Mouse (Mus musculus) brain, embryonic 14.5 days (tissue): ENCODE measurements at regions not wholly inside any gene's neighbourhood (a gene's known extent, or its start where the extent isn't known, plus 50 kb on each side); places are given as distances from the start of the nearest gene placed in this dataset.

Source experiments
- CTCF ChIP-seq: fragments of 200-500 bp; IDR thresholded peaks from 2 replicates; pipeline ENCODE4 v1.5.1; 2012; ENCODE audit warnings: inconsistent platforms, mild to moderate bottlenecking, moderate library complexity, borderline replicate concordance; ENCODE audit not compliant: insufficient read depth, insufficient read length; ENCODE audit errors: extremely low read depth
- POLR2A ChIP-seq: fragments of 200-500 bp; IDR thresholded peaks from 2 replicates; pipeline ENCODE4 v1.6.1; 2012; ENCODE audit warnings: mild to moderate bottlenecking, inconsistent platforms, borderline replicate concordance; ENCODE audit not compliant: poor library complexity, insufficient read depth, insufficient read length, severe bottlenecking; ENCODE audit errors: extremely low read depth

DNA sequence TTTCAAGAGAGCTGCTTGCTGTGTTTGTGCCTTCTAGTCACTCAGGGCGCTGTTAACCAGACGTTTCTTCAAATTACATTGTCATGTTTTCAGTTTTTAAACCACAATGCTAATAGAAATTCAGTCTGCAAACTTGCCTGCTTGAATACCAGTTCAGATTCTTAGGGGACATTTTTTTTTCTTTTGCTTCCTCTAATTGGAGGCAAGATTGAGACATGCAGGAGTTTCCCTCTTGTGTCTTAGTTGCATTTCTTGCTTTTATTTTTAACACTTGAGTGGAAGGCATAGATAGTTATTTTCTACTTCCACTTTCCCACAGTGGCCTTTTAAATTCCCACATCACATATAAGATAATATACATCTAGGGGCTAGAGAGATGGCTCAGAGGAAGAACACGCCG lies 246.8 kb downstream of the Grpr start:
- TF ChIP-seq CTCF (no peak), POLR2A (no peak)
